Mouse (Mus musculus): ENCODE results near the gene Cmss1. TPM values are rescaled to one million over a fixed set of nuclear protein-coding genes. Genes with fewer than 3 reads are reported as not detected.

Gene Cmss1
- polyA plus RNA-seq, 1 experiment from 2014 or later: 55.5 TPM

DNA sequence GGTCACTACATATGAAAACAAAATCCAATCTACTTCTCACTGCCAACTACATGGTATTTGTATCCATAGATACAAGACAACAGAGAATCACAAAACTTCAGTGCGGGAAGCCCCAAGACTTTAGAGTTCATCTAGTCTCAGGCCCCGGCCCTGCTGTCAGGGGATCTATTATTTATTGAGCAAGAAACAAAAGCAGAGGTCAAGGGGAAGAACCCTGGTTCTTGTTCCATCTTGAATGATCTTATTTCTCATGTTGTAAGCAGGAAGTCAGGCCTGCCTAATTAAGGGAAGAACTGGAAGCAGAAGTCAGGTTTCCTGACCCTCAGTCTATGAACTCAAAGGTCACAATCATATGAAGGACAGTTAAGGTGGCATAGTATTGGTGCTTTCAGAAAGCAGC, 104.4 kb downstream of the Cmss1 start:
- Histone ChIP-seq H3K27me3 (ENCODE audit: insufficient read depth, poor library complexity, severe bottlenecking) (no peaks in the 10 kb centered on the region), H3K4me1 (replicated peaks) (peaks cover 12% of the 10 kb centered on the region), H3K4me3 (no peak overlapping the region), H3K36me3 (no peaks in the 10 kb centered on the region), H3K9me3 (no peaks in the 10 kb centered on the region), H3K27ac (no peak overlapping the region)
- DNase-seq (ENCODE audit: low spot score): no peak
- 17% methylated on average over 2 of the region's 2 CpGs for WGBS

DNA sequence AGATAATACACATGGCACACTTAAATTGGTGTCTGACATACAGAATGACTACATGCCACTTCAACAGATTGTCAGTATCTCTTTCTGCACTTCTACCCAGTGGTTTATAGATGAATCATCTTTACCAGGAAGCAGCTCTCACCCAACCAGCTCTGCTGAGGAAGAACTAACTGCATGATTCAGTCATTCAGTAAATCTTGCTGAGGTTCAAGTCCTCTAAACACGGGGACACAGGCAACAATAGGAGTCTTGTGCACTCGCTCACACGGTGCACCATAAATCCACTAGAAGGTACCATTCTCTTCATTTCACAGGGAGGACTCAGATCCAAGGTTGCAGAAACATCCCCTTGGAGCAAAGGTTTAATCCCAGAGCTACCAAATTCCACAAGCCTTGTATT, 105.8 kb downstream of the Cmss1 start:
- H3K9me3 ChIP-seq: no peaks in the 10 kb centered on the region
- no peak for DNase-seq (ENCODE audit: low spot score)
- no peaks in the 10 kb centered on the region for H3K27me3 ChIP-seq (ENCODE audit: insufficient read depth, poor library complexity, severe bottlenecking)
- H3K27ac ChIP-seq: no peak overlapping the region
- H3K4me1 ChIP-seq (replicated peaks): peaks cover 20% of the 10 kb centered on the region
- WGBS: 77% methylated on average over 3 of the region's 3 CpGs
- no peak overlapping the region for H3K4me3 ChIP-seq
- no peaks in the 10 kb centered on the region for H3K36me3 ChIP-seq

DNA sequence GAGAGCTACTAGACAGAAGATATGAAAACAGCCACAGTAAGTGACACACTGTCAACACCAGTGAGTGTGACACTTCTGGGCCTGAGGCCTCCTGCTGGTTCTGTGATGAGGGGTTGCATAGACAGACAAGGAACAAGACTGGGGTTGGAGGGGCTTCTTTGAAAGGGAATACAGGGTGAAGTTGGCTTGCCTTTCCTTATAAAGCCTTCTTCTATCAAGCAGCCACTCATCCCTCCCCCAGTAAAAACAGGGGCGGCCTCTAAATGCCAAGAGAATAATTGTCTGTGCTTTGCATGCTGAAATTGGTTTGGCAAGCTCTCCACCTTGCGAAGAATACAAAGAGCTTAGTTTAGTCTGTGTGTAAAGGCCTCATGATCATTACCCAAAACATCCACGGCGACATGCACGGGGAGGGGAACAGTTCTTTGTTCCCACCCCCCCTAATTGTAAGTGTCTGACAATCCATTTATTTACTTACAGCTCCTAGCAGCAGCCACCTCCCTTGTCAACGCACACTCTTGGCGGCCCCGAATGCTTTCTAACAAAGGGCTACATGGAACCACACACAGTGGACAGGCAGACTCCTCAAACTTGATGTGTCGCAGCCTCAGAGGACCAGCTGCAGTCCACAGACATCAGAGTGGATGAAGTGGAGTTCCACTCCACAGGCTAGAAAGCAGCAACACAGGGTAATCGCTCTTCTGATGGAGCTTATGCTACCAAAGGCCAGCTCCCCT, 110.1 kb downstream of the Cmss1 start:
- 61% methylated on average over 10 of the region's 10 CpGs for WGBS
- H3K4me1 ChIP-seq (replicated peaks): peaks cover 8% of the 10 kb centered on the region
- DNase-seq (ENCODE audit: low spot score): no peak
- no peaks in the 10 kb centered on the region for H3K27me3 ChIP-seq (ENCODE audit: insufficient read depth, poor library complexity, severe bottlenecking)
- H3K4me3 ChIP-seq: no peak overlapping the region
- H3K9me3 ChIP-seq: no peaks in the 10 kb centered on the region
- no peak overlapping the region for H3K27ac ChIP-seq
- H3K36me3 ChIP-seq: no peaks in the 10 kb centered on the region

DNA sequence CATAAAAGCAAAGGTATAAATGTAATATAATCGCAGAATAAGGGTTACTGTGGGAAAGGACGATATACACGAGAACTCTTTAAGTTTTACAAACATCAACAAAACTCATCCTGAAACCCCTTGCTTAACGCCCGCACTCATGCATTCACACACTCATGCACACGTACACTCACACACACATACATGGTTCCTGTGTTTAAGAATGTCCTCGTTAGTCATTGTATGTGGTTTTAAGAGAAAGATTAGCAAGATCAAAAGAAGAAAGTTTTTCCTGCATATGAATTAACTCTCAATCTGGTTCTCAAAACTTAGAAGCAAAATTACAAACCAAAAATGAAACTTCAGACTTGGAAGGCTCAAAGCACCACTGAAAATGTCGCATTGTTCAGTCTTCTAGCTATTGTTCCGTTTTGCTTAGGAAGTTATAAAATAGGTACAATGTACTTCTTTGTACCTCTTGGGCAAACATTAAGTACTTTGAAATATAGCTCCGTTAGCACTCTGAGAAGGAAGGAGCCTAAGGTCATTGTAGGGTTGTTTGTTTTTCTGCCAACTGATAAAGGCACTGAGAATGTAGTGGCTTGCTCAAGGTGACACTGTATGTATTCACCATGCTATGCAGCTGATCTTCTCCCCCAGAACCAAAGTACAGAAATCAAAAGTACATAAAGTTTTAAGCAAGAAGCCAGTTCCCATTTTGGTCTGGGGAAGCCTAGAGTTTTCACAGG, 111.0 kb downstream of the Cmss1 start:
- Histone ChIP-seq H3K36me3 (no peaks in the 10 kb centered on the region), H3K27me3 (ENCODE audit: insufficient read depth, poor library complexity, severe bottlenecking) (no peaks in the 10 kb centered on the region), H3K9me3 (no peaks in the 10 kb centered on the region), H3K27ac (no peak overlapping the region), H3K4me3 (no peak overlapping the region), H3K4me1 (replicated peaks) (peaks cover 8% of the 10 kb centered on the region)
- DNase-seq (ENCODE audit: low spot score): no peak
- 90% methylated on average over 10 of the region's 10 CpGs for whole genome bisulfite sequencing

DNA sequence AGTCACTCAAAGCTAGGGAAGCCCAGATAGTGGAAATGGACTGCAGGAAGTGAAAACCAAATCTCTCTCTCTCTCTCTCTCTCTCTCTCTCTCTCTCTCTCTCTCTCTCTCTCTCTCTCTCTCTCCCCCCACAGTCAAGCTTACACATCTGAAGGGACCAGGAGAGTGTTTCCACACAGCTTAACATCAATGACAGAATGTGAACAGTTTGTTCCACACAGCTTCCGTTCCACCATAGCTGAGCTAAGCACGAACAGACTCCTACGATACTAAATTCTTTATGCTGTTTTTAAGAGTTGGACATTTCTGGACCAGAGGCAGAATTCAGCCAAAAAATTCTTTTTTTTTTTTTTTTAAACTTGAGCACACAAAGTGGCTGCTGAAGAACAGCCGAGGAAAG, 114.8 kb downstream of the Cmss1 start:
- H3K27ac ChIP-seq: no peak overlapping the region
- H3K4me1 ChIP-seq (replicated peaks): peaks cover 9% of the 10 kb centered on the region
- H3K4me3 ChIP-seq: no peak overlapping the region
- H3K9me3 ChIP-seq: no peaks in the 10 kb centered on the region
- DNase-seq (ENCODE audit: low spot score): no peak
- no peaks in the 10 kb centered on the region for H3K36me3 ChIP-seq
- H3K27me3 ChIP-seq (ENCODE audit: insufficient read depth, poor library complexity, severe bottlenecking): no peaks in the 10 kb centered on the region
- WGBS: 95% methylated on average over 4 of the region's 4 CpGs

DNA sequence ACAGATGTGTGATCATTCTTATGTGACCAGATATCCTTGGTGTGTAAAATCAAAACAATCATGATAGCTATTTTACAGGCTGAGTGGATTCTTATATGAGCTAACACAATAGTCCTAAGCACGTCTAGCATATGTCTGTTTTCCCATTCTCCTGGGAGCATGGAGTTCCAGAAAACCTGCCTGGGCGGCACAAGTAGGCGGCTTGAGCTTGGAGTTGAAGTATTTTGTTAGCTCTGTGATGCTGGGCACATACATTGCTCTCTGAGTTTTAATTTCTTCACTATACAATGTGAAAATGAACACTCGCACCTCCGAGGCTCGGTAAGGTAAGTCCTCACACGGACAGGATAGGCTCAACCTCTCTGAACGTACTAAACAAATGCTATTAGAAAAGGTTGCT, 116.0 kb downstream of the Cmss1 start:
- Histone ChIP-seq H3K36me3 (no peaks in the 10 kb centered on the region), H3K4me1 (replicated peaks) (0 out of 2 replicates have a peak, but pooled peaks cover 3% of the 10 kb centered on the region), H3K27ac (no peak overlapping the region), H3K27me3 (ENCODE audit: insufficient read depth, poor library complexity, severe bottlenecking) (no peaks in the 10 kb centered on the region), H3K4me3 (no peak overlapping the region), H3K9me3 (no peaks in the 10 kb centered on the region)
- DNase-seq (ENCODE audit: low spot score): no peak
- WGBS: 94% methylated on average over 8 of the region's 8 CpGs

DNA sequence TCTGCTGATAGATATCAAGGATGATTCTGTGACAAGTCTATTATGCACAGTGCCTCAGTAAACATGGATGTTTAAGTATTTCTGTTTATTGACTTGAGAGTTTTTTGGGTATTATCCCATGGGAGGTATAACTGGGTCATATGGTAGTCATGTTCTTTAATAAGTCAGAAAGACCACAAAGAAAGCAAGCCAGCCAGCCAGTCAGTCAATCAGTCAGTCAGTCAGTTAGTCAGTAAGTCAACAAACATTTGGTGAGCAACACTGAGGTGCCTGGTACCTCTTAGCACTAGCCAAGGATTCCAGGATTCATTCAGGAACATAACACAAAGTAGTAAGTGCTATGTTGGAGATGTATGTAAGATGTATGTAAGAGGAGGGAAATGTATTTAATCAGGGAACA, 118.0 kb downstream of the Cmss1 start:
- DNase-seq (ENCODE audit: low spot score): no peak
- Histone ChIP-seq H3K36me3 (no peaks in the 10 kb centered on the region), H3K4me1 (replicated peaks) (0 out of 2 replicates have a peak, but pooled peaks cover 6% of the 10 kb centered on the region), H3K27me3 (ENCODE audit: insufficient read depth, poor library complexity, severe bottlenecking) (no peaks in the 10 kb centered on the region), H3K9me3 (no peaks in the 10 kb centered on the region), H3K27ac (no peak overlapping the region), H3K4me3 (no peak overlapping the region)

DNA sequence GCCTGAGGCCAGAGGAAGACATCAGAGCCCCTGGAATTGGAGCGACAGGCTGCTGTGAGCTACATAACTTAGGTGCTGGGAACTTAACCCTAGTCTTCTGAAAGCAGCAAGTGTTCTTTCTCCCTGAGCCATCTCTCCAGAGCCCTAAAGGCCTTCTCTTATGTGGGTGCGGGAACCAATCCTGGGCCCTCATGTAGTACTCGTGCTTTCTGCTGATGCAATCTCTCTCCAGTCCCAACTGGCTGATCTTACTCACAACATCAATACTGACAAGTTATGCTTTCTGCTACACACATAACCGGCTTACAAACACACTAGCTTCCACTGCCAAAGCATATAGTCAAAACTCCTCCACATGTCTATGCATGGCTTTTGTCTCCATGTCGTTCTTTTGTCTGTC, 120.4 kb downstream of the Cmss1 start:
- Histone ChIP-seq H3K4me1 (replicated peaks) (0 out of 2 replicates have a peak, but pooled peaks cover 6% of the 10 kb centered on the region), H3K9me3 (no peaks in the 10 kb centered on the region), H3K27me3 (ENCODE audit: insufficient read depth, poor library complexity, severe bottlenecking) (no peaks in the 10 kb centered on the region), H3K27ac (no peak overlapping the region), H3K4me3 (no peak overlapping the region), H3K36me3 (no peaks in the 10 kb centered on the region)
- no peak for DNase-seq (ENCODE audit: low spot score)
- 92% methylated on average over 5 of the region's 5 CpGs for WGBS

DNA sequence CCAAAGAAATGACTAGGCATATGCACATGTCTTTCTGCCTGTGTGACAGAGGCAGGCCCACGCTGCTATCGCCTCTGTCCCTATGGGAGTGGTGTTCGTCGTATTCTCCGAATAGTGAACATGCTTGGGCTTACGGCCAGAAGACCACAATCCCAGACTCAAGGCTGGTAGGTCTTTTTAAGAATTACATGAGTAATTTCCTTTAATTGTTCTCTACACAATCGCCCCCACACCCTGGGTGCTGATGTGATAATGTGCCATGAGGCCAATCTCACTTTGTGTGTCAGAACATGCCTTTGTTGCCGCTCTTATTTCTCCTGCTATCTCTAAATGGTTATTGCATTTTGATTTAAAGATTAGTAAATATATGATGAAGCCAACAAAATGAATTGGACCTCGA, 121.4 kb downstream of the Cmss1 start:
- Histone ChIP-seq H3K4me1 (replicated peaks) (0 out of 2 replicates have a peak, but pooled peaks cover 6% of the 10 kb centered on the region), H3K36me3 (no peaks in the 10 kb centered on the region), H3K9me3 (no peaks in the 10 kb centered on the region), H3K27ac (no peak overlapping the region), H3K27me3 (ENCODE audit: insufficient read depth, poor library complexity, severe bottlenecking) (no peaks in the 10 kb centered on the region), H3K4me3 (no peak overlapping the region)
- 88% methylated on average over 9 of the region's 9 CpGs for WGBS
- DNase-seq (ENCODE audit: low spot score): no peak

DNA sequence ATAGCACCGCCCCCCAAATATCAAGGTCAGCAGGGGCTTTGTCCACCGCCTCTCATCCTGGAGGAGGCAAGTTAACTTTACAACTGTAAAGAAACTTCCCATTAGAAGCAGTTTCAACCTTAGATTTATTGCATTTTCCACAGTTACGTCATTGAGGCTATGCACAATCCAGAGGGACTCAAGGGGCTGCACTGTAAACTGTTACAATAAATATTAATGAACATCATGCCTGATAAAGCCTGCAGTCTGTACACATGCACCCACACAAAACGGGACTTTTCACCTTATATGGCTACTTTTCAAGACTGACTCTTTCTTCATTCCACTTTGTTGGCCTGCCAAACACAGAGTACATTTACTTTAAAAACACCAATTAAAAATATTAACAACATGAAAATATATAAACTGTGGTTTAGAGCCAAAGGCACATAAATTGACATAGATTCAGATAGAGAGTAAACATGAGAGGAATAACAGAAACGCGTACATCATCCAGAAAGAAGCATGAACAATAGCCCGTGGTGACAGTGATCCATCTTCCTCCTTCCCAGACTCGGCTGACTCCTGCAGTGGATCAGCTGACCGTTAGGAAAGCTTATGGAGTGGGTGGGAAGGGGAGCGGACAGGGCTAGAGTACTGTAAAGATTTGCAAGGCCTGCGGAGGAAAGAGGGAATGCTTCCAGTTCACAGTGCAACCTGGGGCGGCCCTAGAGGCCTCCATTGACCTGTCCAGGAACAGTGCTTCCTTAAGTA, 122.4 kb downstream of the Cmss1 start:
- H3K4me3 ChIP-seq: no peak overlapping the region
- H3K9me3 ChIP-seq: no peaks in the 10 kb centered on the region
- no peak for DNase-seq (ENCODE audit: low spot score)
- H3K27ac ChIP-seq: no peak overlapping the region
- H3K27me3 ChIP-seq (ENCODE audit: insufficient read depth, poor library complexity, severe bottlenecking): no peaks in the 10 kb centered on the region
- H3K4me1 ChIP-seq (replicated peaks): 0 out of 2 replicates have a peak, but pooled peaks cover 6% of the 10 kb centered on the region
- 78% methylated on average over 12 of the region's 12 CpGs for WGBS
- H3K36me3 ChIP-seq: no peaks in the 10 kb centered on the region

DNA sequence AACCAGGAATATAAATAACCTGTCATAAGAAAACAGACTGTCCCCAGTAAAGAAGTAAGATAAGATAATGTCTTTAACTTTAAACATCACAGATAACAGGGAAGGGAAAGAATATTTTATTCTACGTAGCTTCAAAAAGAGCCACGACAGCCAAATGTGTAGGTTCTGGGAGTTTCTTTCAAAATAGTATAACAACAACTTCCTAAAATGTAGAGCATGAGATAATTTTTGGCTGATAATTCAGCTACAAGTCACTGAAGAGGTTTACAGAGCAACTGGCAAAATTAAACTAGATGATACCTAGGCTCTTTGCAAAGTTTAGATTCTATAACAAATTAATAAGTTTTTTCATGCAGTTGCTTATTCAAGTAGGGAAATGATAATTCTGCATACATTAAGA, 123.2 kb downstream of the Cmss1 start:
- no peaks in the 10 kb centered on the region for H3K9me3 ChIP-seq

DNA sequence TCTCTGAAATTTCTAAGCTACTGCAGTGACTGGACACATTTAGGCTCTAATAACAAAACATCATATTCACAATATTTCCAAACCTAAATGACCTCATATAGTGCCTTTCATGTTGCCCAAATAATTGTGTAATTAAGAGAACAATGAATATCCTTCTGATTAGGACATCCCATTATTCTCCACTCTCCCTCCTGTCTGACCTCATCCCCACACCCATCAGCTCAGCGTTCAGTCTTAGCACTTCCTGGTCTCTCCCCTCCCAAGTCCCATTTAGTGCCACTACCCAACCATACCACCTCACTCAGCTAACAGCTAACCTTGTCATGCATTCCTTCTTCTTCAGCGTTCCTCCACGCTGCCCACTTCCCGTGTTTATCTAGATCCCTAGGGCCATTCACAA, 123.8 kb downstream of the Cmss1 start:
- DNase-seq (ENCODE audit: low spot score): no peak
- H3K36me3 ChIP-seq: no peaks in the 10 kb centered on the region
- WGBS: 74% methylated on average over 4 of the region's 4 CpGs
- 0 out of 2 replicates have a peak, but pooled peaks cover 6% of the 10 kb centered on the region for H3K4me1 ChIP-seq (replicated peaks)
- no peaks in the 10 kb centered on the region for H3K9me3 ChIP-seq
- H3K27me3 ChIP-seq (ENCODE audit: insufficient read depth, poor library complexity, severe bottlenecking): no peaks in the 10 kb centered on the region
- no peak overlapping the region for H3K27ac ChIP-seq
- no peak overlapping the region for H3K4me3 ChIP-seq

More for the DNA sequence above, 123.2 kb downstream of the Cmss1 start:
- no peak for DNase-seq (ENCODE audit: low spot score)
- Histone ChIP-seq H3K27me3 (ENCODE audit: insufficient read depth, poor library complexity, severe bottlenecking) (no peaks in the 10 kb centered on the region), H3K4me3 (no peak overlapping the region), H3K36me3 (no peaks in the 10 kb centered on the region), H3K4me1 (replicated peaks) (0 out of 2 replicates have a peak, but pooled peaks cover 6% of the 10 kb centered on the region), H3K27ac (no peak overlapping the region)
- WGBS: 94% methylated on average over 2 of the region's 2 CpGs

DNA sequence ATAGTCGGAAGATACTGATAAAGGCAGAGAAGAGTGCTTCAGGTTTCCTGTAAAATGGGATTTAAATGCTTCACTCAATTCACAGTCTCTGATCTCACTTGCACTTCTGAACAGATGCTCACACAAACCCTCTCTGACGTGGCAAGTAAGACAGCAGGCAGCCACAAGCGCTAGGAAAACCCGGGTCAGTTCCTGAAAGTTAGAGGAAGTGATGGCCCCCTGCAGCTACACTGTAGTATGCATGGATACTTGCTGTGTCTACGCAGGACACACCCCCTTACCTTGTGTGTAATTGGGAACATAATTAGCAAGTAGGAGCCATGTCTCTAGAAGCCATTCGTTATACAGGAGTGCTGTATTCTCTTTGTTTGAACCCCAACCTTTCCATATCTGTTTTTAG, 124.4 kb downstream of the Cmss1 start:
- H3K27me3 ChIP-seq (ENCODE audit: insufficient read depth, poor library complexity, severe bottlenecking): no peaks in the 10 kb centered on the region
- WGBS: 66% methylated on average over 6 of the region's 6 CpGs
- DNase-seq (ENCODE audit: low spot score): no peak
- H3K9me3 ChIP-seq: no peaks in the 10 kb centered on the region
- H3K36me3 ChIP-seq: no peaks in the 10 kb centered on the region
- H3K4me3 ChIP-seq: no peak overlapping the region
- H3K27ac ChIP-seq: no peak overlapping the region
- 0 out of 2 replicates have a peak, but pooled peaks cover 2% of the 10 kb centered on the region for H3K4me1 ChIP-seq (replicated peaks)

Data from hindbrain, embryonic 10.5 days (tissue).